Mouse (Mus musculus) thymus, adult 18-20 months (tissue): Measurements from ENCODE around the gene Ywhag.

Experiments used
- DNase-seq, 2 experiments: peaks; one replicate each; pipeline ENCODE4 v3.0.0; 2022; ENCODE audit warnings: mixed read lengths in 2 of 2

Gene Ywhag

DNA sequence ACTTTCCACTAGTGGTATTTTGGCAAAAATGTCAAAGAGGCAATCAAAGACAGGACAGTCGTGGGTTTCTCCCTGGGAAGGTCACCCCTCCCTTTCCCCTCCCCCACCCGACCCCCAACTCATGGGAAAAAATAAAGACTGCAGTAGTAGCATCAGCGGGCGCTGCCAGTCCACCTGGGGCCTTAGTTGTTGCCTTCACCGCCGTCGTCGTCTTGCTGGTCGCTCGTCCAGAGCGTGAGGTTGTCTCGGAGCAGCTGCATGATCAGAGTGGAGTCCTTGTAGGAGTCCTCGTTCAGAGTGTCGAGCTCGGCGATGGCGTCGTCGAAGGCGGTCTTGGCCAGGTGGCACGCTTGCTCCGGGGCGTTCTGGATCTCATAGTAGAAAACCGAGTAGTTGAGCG is 23.6 kb downstream of the Ywhag start:
- DNase-seq = no peak

DNA sequence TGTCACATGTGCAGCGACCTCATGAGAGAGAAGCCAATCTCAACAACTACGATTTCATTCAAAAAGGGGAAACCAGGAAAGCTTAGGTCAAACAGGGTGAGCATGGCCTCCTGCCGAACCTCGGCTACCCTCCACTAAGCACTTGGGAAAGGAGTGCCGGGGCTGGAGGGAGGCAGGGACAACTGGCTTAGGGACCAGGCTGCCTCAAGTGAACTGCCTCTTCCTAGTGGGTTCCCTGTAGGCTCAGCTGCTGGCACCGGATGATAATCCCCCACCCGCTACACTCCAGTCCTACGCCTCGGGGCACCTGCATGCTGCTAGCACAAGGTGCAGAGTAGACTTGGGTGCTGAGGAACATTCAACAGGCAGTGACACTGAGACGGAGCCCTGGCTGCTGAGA is 24.8 kb downstream of the Ywhag start:
- no peak for DNase-seq

DNA sequence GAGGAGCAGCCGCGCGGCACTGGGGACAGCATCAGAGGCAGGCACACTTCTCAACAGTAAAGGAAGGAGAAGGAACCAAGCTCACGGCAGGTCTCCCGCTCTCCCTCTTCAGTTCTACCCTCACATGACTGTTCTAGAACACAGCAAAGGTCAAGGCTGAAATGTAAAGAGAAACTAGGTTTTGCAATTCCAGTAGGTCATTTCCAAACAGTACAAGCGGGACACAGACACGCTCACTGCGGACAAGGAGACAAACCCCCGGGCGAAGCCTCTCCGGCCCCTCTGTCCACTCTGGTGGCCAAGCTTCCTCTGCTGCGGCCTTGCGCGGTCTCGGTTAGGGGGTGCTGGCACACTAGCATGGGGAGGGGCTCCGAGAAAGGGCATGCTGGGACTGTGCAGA is 25.4 kb downstream of the Ywhag start:
- DNase-seq = no peak

DNA sequence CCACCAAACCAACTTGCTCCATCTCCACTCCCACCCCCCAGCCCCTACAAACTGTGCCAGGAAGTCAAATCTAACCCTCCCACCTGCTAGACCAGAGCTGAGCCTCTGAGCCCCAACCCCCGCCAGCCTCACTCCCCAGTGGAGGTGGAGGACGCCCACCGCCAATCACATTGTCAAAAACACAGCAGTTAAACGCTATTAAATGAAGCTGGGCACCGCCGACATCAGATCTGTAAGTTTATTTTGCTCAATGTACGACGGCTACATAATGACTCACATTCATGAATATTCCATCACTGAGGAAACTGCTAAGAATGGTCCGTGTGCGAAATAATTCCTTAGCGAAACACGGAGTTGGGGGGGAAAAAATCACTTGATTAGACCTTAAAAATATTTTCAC is 26.2 kb downstream of the Ywhag start:
- DNase-seq = no peak

DNA sequence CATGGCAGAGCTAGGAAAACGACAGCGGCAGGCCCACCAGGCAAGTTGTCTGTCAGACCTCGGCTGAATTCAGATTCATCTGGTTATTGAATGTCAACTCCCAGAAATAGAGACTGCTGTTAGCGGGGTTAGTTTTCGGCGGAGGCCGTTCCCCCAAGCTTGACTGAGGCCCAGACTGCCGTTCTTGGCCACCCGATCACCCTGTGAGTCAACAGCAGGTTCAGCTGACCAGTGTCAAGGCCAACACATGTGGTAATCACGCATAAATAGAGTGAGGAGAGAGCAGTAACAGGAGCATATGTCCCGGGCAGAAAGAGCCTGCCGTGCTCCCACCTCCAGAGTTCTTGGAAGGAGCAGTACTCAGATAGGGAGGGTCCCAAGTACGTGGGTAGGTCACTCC is 27.2 kb downstream of the Ywhag start:
- DNase-seq = no peak

DNA sequence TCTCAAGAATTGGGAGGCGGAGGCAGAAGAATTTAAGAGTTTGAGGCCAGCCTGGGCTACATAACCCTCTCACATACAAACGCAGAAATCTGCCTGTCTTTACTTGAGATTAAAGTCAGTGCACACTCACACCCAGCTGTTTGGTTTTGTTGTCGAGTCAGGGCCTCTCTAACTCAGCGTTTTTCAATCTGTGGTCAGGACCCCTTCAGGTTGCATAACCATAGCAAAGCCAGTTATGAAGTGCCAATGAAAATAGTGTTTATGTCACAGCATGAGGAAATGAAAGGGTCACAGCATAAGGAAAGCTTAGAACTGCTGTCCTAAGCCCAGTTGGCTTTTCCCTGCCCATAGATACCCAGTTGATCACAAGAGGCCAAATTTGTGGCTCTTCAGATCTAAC is 27.6 kb downstream of the Ywhag start:
- no peak for DNase-seq

DNA sequence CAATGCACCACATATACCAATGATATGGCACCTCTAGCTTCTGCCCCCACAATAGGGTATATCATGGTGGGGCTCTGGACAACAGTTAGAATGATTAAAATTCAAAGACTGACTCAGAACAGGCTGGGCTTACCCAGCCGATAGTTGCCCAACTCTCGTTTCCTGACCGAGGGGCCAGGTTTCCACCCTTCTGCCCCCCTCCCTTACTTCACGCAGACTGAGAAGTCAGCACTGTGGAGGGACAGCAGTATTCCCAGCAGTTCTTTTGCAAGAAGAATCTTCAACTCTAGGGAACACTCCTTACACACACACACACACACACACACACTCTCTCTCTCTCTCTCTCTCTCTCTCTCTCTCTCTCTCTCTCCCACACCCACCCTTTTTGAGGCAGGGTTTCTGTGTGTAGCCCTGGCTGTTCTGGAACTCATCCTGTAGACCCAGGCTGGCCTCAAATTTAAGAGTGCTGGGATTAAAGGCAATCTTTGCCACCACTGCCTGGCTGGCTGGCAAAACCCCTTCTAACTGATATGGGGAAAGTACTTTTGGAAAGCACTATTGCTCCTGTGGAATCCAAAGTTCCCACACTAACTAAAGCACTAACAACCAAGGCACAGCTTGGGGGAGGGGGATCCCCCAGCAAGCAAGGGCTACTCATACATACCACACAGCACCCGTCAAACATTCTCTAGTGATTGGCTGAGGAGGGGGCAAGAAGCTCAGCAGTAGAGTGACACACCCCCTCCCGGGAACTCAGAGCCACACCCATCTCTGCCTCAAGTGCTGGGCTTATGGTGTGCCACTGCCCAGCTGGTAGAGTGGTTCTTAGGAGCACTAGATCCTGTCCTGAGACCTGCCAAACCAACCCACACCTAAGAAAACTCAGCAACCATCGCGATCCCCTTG is 28.8 kb downstream of the Ywhag start:
- no peak for DNase-seq

DNA sequence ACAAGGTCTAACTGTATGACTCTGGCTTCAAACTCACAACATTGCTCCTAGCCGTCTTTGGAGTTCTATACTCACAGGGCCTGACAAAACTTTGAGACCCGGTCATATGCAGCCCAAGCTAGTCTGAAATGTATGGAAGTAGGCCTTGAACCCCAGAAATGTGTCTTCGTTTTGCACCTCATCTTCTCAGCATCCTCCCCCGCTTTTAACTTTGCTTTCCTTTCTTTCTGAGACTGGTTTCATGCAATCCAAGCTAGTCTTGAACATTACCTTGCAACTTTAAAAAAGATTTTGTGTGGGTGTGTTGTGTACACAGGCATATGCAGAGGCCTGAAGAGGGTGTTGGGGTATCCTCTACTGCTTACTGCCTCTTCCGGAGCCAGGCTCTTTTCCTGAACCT is 30.2 kb downstream of the Ywhag start:
- DNase-seq = no peak

DNA sequence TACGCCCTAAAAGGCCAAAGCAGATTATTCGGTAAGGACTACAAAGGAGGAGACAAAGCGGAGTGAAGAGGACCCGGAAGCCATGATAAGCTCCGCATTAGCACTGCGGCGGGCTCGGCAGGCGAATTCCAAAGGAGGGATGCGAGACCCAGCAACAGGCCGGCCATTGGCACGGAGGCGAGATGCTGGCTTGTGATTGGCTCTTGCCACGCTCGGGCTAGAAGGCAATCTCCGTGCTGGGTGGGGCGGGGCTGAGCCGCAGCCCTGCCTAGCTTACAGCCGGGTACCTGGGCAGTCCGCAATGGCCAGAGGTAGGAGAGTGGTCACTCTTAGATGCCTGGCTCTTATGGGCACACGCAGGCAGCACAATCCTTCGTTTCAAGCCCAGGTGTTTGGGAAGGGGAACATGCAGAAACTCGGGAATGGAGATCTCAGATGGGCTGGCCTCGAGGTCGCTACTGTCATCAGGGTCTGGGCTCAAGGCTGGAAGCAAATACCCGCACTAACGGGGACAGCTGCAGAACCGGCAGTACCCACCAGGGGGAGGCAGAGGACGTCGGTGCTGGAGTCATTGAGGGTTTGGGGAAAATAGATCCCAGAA is 30.8 kb downstream of the Ywhag start:
- DNase-seq = peak; percentile 39 to 44

DNA sequence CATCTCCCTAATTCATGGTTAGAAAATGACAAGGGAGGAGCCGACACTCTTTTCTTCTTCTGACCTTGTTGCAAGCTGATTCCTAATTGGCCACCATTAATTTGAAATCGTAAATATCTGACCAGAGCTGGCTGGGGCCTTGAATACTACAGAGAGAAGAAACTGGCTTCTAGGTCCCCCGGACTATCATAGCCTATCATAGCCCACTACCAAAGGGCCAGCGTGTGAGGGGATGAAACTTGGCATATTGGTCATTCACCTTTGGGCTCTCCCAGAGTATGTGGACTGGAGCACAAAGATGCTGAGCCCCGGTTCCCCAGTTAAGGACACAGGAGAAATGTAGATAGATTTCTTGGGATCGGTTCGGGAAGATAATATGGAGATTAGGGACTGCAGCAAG is 31.4 kb downstream of the Ywhag start:
- no peak for DNase-seq

DNA sequence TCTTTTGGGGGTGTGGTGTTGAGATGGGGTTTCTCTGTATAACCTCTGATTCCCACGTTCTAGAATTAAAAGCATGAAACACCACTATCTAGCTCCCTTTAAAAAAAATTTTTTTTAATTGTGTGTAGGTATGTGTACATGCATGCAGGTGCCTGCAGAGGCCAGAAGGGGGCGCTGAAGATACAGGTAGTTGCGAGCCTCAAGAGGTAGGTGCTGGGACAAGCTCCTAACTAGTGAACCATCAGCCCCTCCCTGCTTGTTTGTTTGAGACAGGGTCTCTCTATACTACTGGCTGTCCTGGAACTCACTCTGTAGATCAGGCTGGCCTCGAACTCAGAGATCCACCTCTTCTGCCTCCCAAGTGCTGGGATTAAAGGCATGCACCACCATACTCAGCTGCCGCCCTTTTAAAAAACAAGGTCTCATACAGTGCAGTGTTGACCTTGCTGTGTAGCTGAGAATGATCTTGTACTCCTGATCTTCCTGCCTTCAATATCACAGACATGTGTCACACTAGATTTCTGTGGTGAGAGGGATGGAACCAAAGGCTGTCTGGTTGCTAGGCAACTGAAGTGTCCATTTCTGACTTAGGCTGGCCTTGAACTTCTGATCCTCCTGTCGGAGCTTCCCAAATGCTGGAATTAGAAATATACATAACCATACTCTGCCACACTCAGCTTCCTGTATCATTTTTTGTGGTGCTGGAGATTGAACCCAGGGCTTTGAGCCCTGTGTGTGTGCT is 32.9 kb downstream of the Ywhag start:
- no peak for DNase-seq

DNA sequence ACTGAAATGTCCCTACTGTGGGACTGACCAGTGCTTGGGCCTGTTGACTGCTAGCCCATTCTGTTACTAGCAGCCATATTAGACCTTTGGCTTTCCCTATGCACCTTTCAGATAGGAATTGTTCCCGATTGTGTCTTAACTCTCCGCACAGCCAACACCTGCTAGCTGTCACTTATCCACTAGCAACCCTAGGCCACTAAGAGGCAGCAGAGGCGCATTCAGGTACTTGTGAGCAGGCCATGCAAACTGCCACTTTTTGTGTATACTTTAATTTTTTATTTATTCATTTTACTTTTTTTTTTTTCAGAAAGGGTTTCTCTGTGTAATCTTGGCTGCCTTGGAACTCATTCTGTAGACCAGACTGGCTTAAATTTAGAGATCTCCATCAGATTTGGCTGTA is 33.7 kb downstream of the Ywhag start:
- no peak for DNase-seq

DNA sequence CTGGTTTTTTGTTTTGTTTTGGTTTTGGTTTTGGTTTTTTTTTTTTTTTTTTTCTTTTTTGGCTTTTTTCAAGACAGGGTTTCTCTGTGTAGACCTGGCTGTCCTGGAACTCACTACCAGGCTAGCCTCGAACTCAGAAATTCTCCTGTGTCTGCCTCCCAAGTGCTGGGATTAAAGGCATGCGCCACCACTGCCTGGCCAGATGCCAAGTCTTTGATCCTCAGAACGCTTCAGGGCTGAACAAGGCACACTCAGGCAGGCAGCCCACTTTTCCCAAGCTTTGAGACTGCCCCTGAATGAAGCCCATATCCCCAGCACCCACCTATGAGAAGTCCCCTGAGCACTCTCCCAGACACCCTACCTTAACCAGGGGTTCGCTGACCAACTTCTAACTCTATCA is 34.6 kb downstream of the Ywhag start:
- no peak for DNase-seq

DNA sequence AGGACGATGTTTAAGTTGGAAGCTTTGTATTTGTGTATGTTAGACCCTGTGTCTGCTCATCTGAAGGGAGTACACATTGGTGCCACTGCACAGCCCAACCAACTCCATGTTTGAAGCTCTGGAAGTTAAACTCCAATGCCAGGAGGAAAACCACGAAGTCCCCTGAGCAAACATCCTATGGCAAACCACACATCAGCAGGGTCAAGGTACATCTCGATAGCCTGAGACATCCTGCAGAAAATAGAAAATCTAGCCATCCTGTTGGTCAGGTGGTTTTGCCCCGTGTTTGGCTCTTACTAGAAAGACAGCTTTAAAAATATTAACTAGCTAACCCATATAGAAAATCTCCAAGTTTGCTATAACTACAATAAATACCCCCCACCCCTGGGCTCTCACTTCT is 35.4 kb downstream of the Ywhag start:
- DNase-seq = no peak

DNA sequence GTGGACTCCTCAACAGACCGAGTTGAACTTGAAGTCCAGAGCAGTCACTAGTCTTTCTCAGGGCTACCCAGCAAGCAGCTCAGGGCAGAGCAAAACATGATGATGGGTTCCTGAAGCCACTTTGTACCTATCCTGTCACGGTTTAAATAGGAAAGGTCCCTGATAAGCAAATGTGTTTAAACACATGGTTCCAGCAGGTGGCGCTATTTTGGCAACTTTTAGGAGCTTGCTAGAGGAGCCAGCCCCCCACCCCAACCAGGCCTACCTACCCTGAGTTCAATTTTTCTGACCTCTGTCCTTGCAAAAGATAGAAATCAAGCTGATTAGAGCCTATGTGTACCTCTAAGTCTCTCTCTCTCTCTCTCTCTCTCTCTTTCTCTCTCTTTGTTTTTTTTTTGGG is 36.4 kb downstream of the Ywhag start:
- DNase-seq = no peak

DNA sequence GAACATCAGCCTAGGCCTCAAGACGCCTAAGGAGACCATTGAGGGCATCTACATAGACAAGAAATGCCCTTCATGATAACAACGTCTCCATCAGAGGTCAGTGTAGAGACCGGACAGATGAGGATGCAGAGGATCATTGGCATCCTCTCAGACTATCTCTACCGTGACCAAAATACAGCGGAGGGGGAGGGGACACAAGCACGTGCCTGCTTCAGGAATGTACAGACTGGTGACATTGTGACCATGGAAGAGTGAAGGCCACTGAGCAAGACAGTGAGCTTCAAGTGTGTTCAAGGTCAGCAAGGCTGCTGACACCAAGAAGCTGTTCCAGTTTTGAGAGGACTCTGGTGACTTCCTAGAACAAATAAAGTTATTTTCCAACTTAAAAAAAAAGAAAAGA is 39.5 kb downstream of the Ywhag start:
- no peak for DNase-seq

DNA sequence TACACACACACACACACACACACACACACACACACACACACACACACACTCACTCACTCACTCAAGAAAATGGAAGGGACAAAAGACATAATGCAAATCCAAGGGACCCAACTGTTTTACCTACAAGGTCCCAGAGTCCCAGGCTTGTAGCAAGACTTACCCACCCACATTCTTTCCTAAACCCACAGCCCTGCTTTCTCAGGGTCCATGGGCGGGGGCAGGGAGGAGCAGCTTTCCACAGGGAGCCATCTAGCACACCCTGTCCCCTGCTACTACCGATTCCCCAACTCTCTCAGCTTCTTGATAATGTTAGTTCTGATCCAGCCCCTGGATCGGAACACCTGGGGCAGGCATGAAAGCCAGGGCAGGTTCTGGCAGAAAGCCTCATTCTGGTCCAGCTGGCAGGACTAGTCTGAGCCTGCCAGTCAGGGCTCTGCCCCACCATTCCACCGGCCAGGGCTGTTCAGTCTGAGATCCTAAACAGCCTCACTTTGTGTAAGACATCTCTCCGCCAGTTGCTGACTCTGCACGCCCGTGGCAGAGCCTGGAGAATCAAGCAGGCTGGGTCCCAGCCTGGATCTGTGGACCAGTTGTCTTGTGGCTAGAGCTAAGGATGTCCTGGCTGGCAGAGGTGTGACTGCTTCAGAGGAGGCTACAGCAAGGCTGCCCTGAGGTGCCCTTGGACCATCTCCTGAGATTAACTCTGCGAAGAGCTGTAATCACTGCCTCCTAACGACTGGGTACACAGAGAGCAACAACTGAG is 41.6 kb downstream of the Ywhag start:
- DNase-seq = no peak

DNA sequence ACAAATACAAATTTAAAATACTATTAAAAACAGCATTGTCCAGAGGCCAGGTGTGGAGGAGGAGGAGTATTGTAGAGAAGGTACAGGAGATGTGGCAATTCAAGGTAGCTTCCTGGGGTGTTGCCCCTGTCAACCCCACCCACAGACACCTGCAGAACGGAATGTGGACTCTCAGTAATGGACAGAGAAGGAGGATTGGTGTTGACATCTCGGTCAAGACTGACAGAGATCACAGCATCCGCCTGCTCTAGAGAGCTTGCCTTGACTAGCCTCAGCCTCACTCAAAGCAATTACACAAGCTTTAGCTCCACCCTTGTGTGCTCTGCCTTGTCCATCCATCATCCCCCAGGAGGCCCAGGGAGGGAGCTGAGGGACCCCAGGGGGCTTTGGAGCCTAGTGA is 43.5 kb downstream of the Ywhag start:
- no peak for DNase-seq

DNA sequence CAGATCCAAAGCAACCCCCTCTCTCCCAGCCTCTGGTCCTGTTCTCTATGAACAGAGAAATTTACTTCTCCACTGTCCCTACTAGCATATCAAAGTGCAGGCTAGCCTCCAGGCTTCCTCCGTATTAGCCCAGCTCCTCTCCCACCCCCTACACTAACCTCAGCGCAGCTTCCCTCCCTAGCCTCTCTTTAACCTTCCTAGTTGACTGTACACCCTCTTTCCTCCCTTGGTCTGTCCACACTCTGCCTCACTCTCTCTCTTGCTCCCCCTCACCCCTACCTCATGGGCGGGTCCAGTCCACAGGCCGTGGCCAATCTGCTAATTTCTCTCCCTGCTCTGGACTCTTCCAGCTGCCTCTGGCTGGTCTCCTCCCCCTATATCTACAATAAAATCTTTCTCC is 44.1 kb downstream of the Ywhag start:
- no peak for DNase-seq

DNA sequence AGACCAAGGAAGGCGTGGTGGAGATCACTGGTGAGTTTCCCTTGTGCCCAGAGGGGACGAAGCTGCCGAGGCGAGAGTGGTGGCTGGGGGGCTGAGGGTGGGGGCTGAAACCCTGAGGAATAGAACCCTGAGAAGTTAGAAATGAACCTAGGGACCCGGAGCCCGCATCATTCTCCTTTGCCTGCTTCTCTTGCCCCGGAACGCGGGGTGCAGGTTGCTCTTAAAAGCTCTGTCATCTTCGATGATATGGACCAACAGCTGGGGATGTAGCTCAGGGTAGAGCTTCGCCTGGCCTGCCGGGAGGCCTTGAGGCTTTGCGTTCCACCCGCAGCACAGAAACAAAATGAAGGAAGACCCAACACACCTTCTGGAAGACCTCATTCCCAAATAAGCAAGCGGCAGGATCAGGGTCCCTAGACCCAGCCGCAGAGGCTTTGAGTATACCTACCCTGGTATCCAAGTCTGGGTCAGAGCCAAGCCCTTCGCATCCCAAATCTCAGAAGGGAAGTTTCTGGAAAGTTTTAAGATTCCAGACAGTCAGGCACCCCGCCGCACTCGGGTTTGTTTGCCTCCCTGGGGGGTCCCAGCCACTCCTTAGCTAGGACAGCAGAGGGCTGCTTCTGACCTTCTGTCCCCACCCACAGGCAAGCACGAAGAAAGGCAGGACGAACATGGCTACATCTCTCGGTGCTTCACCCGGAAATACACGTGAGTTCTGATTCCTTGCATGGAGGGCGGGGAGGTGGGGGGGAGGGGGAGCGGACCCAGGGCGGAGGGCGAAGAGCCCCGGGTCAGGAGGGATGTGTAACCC is 45.8 kb downstream of the Ywhag start:
- no peak for DNase-seq

DNA sequence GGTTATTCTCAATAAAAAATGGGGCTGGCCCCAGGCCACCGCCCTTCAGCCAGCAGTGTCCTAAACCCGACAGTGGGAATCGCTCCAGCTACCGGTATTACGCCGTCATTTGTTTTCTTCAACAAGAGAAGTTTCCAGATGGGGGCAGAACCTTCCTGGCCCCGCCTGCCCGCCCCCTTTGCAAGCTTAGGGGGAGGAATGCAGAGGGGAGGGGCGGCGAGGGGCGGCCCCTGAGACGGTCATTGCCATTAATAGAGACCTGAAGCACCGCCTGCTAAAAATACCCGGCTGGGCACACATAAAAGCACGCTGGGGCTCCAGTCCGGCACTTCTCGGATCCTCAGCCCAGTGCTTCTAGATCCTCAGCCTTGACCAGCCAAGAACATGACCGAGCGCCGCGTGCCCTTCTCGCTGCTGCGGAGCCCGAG is 46.7 kb downstream of the Ywhag start, which contains the start of gene Hspb1:
Hspb1 (plus strand) TSS at position 245 of the 428 bp plus-strand sequence.
- DNase-seq = peak; percentile 24 to 25

DNA sequence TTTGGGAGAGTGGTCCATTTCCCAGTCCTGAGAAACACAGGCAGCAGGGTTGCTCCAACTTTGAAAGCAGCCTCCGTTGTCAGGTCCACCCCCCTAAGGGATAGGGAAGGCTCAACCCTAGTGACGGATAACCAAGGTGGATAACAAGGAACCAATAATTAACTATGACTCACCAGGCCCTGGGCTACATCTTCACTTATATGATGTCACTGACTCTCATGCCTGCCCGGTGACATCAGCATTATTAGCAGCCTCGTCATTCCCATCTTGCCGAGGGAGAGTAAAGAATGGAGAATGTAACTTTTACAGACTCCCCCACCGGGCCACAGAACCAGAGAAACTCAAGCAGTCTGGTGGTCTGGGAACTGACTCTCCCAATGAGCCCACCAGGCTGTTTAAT is 49.8 kb downstream of the Ywhag start:
- DNase-seq = no peak
